Mouse (Mus musculus): Measurements from ENCODE around the gene Dock8. TPM values are rescaled to one million over a fixed set of nuclear protein-coding genes. Genes with fewer than 3 reads are reported as not detected.

Dock8 gene
- polyA plus RNA-seq (2015; fragmentation: Nextera tagmentation; extraction: Ambion mirVana) = 1.4 and 2.2 TPM in 2 replicates

DNA sequence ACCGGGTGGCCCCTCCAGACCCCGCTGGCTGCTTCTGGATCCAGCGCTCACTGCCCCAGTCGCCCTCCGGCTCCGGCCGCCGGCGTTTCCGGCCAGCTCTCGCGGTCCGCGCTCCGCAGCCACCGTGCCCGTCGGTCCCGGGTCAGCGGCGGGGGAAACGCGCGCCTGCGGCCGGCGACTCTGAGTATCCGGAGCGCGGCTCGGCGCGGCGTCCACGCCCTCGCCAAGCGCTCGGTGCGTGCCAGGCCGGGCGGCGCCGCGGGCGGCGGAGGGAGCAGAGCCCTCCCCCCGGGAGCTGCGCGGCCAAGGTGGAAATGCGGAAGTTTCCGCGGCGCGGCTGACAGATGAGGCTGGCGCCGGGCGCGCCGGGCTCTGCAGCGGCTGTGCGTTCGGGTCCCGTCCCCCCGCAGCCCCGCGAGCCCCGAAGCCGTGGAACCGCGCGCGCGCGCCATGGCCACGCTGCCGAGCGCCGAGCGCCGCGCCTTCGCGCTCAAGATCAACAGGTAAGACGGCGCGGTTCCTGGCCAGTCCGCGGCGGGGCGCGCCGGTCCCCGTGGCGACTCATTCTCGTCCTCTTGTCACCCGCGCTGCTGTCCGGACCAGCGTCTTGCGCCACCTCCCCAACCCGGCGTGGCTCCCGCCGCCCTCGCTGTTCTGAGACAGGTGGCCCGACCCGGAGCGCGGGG, at the start of gene Dock8:
Gene Dock8, plus strand, starts transcription at position 334 of the 686 bp plus-strand sequence.
- WGBS = under 1% methylated on average over 93 of the region's 109 CpGs
- peak; percentile 57 for ATAC-seq (ENCODE audit: low FRiP score)
- peaks cover 15% of the 10 kb centered on the region for H3K4me1 ChIP-seq (replicated peaks)
- peak within 1 kb of the TSS; percentile 71 for H3K9ac ChIP-seq
- peak within 1 kb of the TSS; percentile 72 for H3K4me3 ChIP-seq
- no peak within 1 kb of the TSS for H3K27ac ChIP-seq
- H3K4me2 ChIP-seq = peak within 1 kb of the TSS; percentile 99
- H3K36me3 ChIP-seq = no peaks in the 10 kb centered on the region
- peaks cover 80% of the 10 kb centered on the region for H3K27me3 ChIP-seq
- H3K9me3 ChIP-seq = no peaks in the 10 kb centered on the region

- Histone ChIP-seq H3K27me3 (no peaks in the 10 kb centered on the region), H3K9me3 (no peaks in the 10 kb centered on the region), H3K4me2 (no peak overlapping the region), H3K9ac (no peak overlapping the region), H3K4me1 (replicated peaks) (peaks cover 13% of the 10 kb centered on the region), H3K27ac (no peak overlapping the region), H3K36me3 (peaks cover 18% of the 10 kb centered on the region), H3K4me3 (no peak overlapping the region)
- no peak for ATAC-seq (ENCODE audit: low FRiP score)
- 45% methylated on average over 3 of the region's 3 CpGs for WGBS
These were observed 40.8 kb upstream of the Dock8 start for GRCm38 (mm10) chr19:24958531-24958930.

DNA sequence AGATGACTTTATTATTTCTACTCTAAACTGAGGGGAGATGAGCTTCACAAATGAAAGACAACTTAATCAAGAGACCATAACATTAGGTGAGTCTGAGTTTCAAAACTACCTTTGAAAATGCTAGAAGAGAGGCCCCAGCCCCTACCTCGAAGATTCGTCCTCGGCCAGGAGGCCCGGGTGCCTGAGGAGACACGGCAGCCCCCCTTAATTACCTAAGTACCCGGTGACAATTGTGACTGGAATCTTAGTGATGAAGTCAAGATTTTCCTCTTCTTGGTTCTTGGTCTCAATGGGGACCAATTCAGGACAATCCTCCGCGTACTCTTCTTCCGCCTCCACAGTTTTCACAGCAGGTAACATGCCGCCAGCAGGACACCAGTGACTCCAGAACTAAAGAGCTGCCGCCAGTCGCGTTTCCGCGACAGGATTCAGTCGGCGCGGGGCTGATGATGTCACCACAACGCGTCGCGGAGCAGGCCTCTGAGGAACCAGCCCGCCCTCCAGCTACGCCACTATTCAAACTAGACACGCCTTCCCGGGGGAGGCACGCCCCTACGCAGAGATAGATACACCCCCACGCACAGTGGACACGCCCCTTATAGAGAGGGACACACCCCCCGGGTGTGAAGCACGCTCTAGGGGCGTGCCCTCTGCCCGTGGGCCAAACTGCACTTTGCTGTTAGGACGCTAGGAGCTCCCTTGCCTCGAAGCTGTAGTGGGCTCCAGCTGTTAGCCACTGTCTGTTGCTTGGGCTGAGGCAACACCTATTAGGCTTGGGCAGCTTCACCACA, 38.0 kb upstream of the Dock8 start, which contains the start of gene Cbwd1:
Gene Cbwd1, minus strand, starts transcription at position 439 of the 791 bp plus-strand sequence.
- under 1% methylated on average over 36 of the region's 36 CpGs for WGBS
- Histone ChIP-seq H3K27me3 (peaks cover 4% of the 10 kb centered on the region; the same call in 1 of the 2 replicates), H3K9ac (peak within 1 kb of the TSS; percentile 77), H3K27ac (peak within 1 kb of the TSS; percentile 70), H3K4me2 (peak within 1 kb of the TSS; percentile 67), H3K36me3 (peaks cover 3% of the 10 kb centered on the region; the same call in 1 of the 2 replicates), H3K9me3 (no peaks in the 10 kb centered on the region), H3K4me1 (replicated peaks) (peaks cover 13% of the 10 kb centered on the region), H3K4me3 (peak within 1 kb of the TSS; percentile 71)
- ATAC-seq (ENCODE audit: low FRiP score) = peak; percentile 99

DNA sequence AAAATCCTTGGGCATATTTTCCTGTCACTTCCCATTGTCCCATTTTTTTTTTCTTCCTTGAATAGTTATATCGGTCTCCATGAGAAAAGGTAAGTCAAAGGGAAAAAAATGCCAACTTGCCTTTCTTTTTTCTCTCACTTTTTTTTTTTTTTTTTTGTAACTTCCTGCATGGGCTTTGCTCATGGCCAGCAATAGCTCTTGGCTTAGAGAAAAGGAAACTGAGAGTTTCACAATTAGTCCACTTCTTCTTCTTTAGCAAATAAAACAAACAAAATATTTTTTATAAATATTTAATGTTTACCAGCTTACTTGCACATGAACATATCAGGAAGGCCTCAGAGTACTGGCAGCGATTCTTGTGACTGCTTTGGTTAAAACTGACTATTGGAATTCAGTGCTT, 33.1 kb upstream of the Dock8 start:
- no peak overlapping the region for H3K27ac ChIP-seq
- no peak overlapping the region for H3K9ac ChIP-seq
- no peak for ATAC-seq (ENCODE audit: low FRiP score)
- H3K4me2 ChIP-seq = no peak overlapping the region
- no peaks in the 10 kb centered on the region for H3K4me1 ChIP-seq (replicated peaks)
- H3K36me3 ChIP-seq = no peaks in the 10 kb centered on the region
- peaks cover 4% of the 10 kb centered on the region; the same call in 1 of the 2 replicates for H3K27me3 ChIP-seq
- H3K9me3 ChIP-seq = no peaks in the 10 kb centered on the region
- whole genome bisulfite sequencing = 84% methylated on average over 2 of the region's 2 CpGs
- H3K4me3 ChIP-seq = no peak overlapping the region

- WGBS = 91% methylated on average over 2 of the region's 2 CpGs
- no peaks in the 10 kb centered on the region for H3K9me3 ChIP-seq
- H3K9ac ChIP-seq = no peak overlapping the region
- H3K27ac ChIP-seq = no peak overlapping the region
- H3K27me3 ChIP-seq = peaks cover 4% of the 10 kb centered on the region; the same call in 1 of the 2 replicates
- no peaks in the 10 kb centered on the region for H3K4me1 ChIP-seq (replicated peaks)
- H3K4me2 ChIP-seq = no peak overlapping the region
- ATAC-seq (ENCODE audit: low FRiP score) = no peak
- H3K36me3 ChIP-seq = no peaks in the 10 kb centered on the region
- H3K4me3 ChIP-seq = no peak overlapping the region
These were observed 32.4 kb upstream of the Dock8 start for GRCm38 (mm10) chr19:24966941-24967340.

DNA sequence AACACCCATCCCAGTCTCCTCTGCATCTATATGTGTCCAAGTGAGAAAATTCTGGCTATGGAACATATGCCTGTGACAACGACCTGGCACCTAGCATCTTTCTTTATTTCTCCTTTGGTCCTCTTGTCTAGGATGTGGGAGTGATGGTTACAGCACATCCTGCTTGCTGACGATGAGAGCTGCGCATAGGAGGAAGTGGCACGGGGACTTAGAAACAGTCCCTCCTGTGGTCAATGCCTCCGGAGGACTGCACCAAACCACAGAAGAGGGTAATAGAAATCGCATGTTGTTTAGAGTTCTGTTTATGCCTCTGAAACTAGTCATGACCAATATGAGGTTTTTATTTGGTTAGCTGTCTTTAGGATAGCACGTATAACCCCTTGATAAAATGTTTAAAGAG, 28.0 kb upstream of the Dock8 start:
- Histone ChIP-seq H3K4me1 (replicated peaks) (no peaks in the 10 kb centered on the region), H3K27ac (no peak overlapping the region), H3K9ac (no peak overlapping the region), H3K36me3 (no peaks in the 10 kb centered on the region), H3K9me3 (no peaks in the 10 kb centered on the region), H3K4me3 (no peak overlapping the region), H3K27me3 (no peaks in the 10 kb centered on the region), H3K4me2 (no peak overlapping the region)
- no peak for ATAC-seq (ENCODE audit: low FRiP score)
- WGBS = 89% methylated on average over 7 of the region's 7 CpGs

- WGBS = 87% methylated on average over 3 of the region's 3 CpGs
- Histone ChIP-seq H3K9ac (no peak overlapping the region), H3K4me3 (no peak overlapping the region), H3K27me3 (no peaks in the 10 kb centered on the region), H3K4me1 (replicated peaks) (no peaks in the 10 kb centered on the region), H3K36me3 (no peaks in the 10 kb centered on the region), H3K9me3 (no peaks in the 10 kb centered on the region), H3K27ac (no peak overlapping the region), H3K4me2 (no peak overlapping the region)
- ATAC-seq (ENCODE audit: low FRiP score) = no peak
These were observed 26.5 kb upstream of the Dock8 start for GRCm38 (mm10) chr19:24972701-24973390.

DNA sequence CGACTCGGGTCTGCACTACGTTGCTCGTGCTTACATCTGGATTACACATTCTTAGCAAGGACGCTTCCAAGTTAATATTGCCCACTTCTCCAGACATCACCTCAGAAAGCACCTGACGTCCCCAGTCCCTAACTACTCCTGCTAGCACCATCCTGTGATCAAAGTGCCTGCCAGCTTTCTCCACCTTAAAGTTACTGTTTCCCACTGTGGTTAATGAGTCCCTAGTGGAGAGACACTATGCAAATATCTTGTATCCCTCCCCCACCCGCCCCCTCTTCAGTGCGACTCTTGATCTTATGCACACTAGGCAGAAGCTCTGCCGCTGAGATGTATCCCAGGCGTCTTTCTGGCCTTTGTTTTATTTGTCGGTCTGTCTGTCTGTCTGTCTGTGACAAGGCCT, 21.3 kb upstream of the Dock8 start:
- Histone ChIP-seq H3K27ac (no peak overlapping the region), H3K9me3 (no peaks in the 10 kb centered on the region), H3K27me3 (no peaks in the 10 kb centered on the region), H3K4me1 (replicated peaks) (peaks cover 8% of the 10 kb centered on the region; the same call in 1 of the 2 replicates), H3K9ac (no peak overlapping the region), H3K36me3 (no peaks in the 10 kb centered on the region), H3K4me3 (no peak overlapping the region), H3K4me2 (no peak overlapping the region)
- whole genome bisulfite sequencing = 75% methylated on average over 11 of the region's 11 CpGs
- no peak for ATAC-seq (ENCODE audit: low FRiP score)

DNA sequence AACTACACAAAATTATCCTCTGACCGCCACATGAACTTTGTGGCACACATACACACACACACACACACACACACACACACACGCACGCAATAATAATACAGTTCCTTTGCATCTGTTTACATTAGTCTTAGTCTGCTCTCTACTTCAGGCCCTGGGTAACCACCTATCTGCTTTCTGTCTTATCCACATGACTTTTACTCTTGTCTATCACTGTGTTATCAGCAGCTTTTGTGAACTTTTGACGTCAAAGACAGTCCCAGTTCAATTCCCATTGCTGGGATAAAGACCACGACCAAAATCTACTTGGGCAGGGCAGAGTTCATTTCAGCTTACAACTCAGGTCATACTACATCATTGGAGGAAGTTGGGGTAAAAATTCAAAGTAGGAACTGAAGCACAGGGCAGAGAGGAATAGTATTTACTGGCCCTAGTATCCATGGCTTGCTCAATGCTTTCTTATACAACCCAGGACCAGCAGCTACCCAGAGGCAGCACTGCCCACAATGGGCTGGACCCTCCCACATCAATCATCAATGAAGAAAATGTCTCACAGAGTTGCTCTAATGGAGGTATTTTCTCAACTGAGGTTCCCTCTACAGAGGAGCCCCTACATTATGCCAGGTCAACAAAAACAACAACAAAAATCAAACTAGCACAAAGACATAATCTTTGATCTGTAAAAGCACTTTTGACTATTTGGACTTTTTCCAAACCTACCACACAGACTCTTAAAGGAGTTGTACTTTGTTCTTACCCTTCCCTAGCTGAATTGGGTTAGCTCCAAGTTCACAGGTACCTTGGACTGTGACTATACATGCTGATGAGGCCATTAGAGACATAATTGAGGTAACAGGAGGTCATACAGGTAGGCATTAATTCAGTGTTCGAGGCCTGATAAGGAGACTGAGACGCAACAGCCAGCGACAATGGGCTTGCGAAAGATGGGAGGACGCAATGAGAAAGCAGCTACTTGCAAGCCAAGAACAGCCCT, 20.2 kb upstream of the Dock8 start:
- Histone ChIP-seq H3K4me2 (no peak overlapping the region), H3K4me3 (no peak overlapping the region), H3K4me1 (replicated peaks) (peaks cover 8% of the 10 kb centered on the region; the same call in 1 of the 2 replicates), H3K9me3 (no peaks in the 10 kb centered on the region), H3K36me3 (no peaks in the 10 kb centered on the region), H3K27me3 (no peaks in the 10 kb centered on the region), H3K27ac (no peak overlapping the region), H3K9ac (no peak overlapping the region)
- WGBS = 93% methylated on average over 10 of the region's 10 CpGs
- no peak for ATAC-seq (ENCODE audit: low FRiP score)

GRCm38 (mm10) chr19:24981294-24981693, 18.0 kb upstream of the Dock8 start:
- H3K4me3 ChIP-seq = no peak overlapping the region
- no peaks in the 10 kb centered on the region for H3K27me3 ChIP-seq
- no peaks in the 10 kb centered on the region for H3K9me3 ChIP-seq
- H3K36me3 ChIP-seq = no peaks in the 10 kb centered on the region
- no peak overlapping the region for H3K27ac ChIP-seq
- no peak overlapping the region for H3K4me2 ChIP-seq
- ATAC-seq (ENCODE audit: low FRiP score) = peak; percentile 65
- H3K9ac ChIP-seq = no peak overlapping the region
- H3K4me1 ChIP-seq (replicated peaks) = peaks cover 8% of the 10 kb centered on the region; the same call in 1 of the 2 replicates
- 43% methylated on average over 8 of the region's 8 CpGs for WGBS

- no peak overlapping the region for H3K27ac ChIP-seq
- H3K4me2 ChIP-seq = no peak overlapping the region
These were observed 16.3 kb upstream of the Dock8 start for GRCm38 (mm10) chr19:24983050-24983449.

More at GRCm38 (mm10) chr19:24983050-24983449, 16.3 kb upstream of the Dock8 start:
- H3K9ac ChIP-seq = no peak overlapping the region
- no peak overlapping the region for H3K4me3 ChIP-seq
- peaks cover 8% of the 10 kb centered on the region; the same call in 1 of the 2 replicates for H3K4me1 ChIP-seq (replicated peaks)
- no peaks in the 10 kb centered on the region for H3K27me3 ChIP-seq
- ATAC-seq (ENCODE audit: low FRiP score) = no peak
- no peaks in the 10 kb centered on the region for H3K9me3 ChIP-seq
- 85% methylated on average over 4 of the region's 4 CpGs for WGBS
- no peaks in the 10 kb centered on the region for H3K36me3 ChIP-seq
